Mouse (Mus musculus) WW6 (cell line): ENCODE data around the gene H1foo.

Experiments used
- DNase-seq: peaks from one replicate; pipeline ENCODE4 v3.0.0-alpha.2; 2013; ENCODE audit warnings: low read depth, low spot score

H1foo gene

GRCm38 (mm10) chr6:115944638-115945037 is at the start of gene H1foo:
TSS of gene H1foo (plus strand) at chr6:115944938.
- DNase-seq: no peak

- DNase-seq: no peak
Measured at GRCm38 (mm10) chr6:115896346-115896745, 48.4 kb upstream of the H1foo start.

- DNase-seq: no peak
Measured at GRCm38 (mm10) chr6:115897117-115897516, 47.6 kb upstream of the H1foo start.

GRCm38 (mm10) chr6:115897926-115898520 is 46.7 kb upstream of the H1foo start:
- no peak for DNase-seq

- no peak for DNase-seq
Measured at GRCm38 (mm10) chr6:115901062-115901461, 43.7 kb upstream of the H1foo start.

- DNase-seq: no peak
Measured at GRCm38 (mm10) chr6:115901489-115901931, 43.2 kb upstream of the H1foo start.

GRCm38 (mm10) chr6:115902545-115902944 is 42.2 kb upstream of the H1foo start:
- DNase-seq: no peak

- DNase-seq: no peak
Measured at GRCm38 (mm10) chr6:115905568-115905967, 39.2 kb upstream of the H1foo start.

- DNase-seq: no peak
Measured at GRCm38 (mm10) chr6:115906455-115906854, 38.3 kb upstream of the H1foo start.

- DNase-seq: no peak
Measured at GRCm38 (mm10) chr6:115906871-115907270, 37.9 kb upstream of the H1foo start.

- no peak for DNase-seq
Measured at GRCm38 (mm10) chr6:115908421-115908982, 36.2 kb upstream of the H1foo start.

GRCm38 (mm10) chr6:115909052-115909451 is 35.7 kb upstream of the H1foo start:
- no peak for DNase-seq

GRCm38 (mm10) chr6:115909940-115910339 is 34.8 kb upstream of the H1foo start:
- DNase-seq: no peak

GRCm38 (mm10) chr6:115911763-115912162 is 33.0 kb upstream of the H1foo start:
- no peak for DNase-seq

- DNase-seq: no peak
Measured at GRCm38 (mm10) chr6:115913482-115913881, 31.3 kb upstream of the H1foo start.

GRCm38 (mm10) chr6:115914511-115915202 is 30.1 kb upstream of the H1foo start:
- no peak for DNase-seq

GRCm38 (mm10) chr6:115915601-115916445 is 28.9 kb upstream of the H1foo start:
- no peak for DNase-seq

- DNase-seq: no peak
Measured at GRCm38 (mm10) chr6:115916611-115917010, 28.1 kb upstream of the H1foo start.

GRCm38 (mm10) chr6:115918615-115919014 is 26.1 kb upstream of the H1foo start:
- DNase-seq: no peak

- DNase-seq: no peak
Measured at GRCm38 (mm10) chr6:115919876-115920275, 24.9 kb upstream of the H1foo start.

GRCm38 (mm10) chr6:115924829-115925228 is 19.9 kb upstream of the H1foo start:
- no peak for DNase-seq

GRCm38 (mm10) chr6:115926416-115926815 is 18.3 kb upstream of the H1foo start:
- no peak for DNase-seq
